Mouse (Mus musculus): ENCODE results near the gene Dhdh.

Gene Dhdh

GRCm38 (mm10) chr7:45454971-45455370 lies 33.6 kb downstream of the Dhdh start:
- no peak for DNase-seq (ENCODE audit: low read depth in 1 of 2, low spot score in 2 of 2)

DNA sequence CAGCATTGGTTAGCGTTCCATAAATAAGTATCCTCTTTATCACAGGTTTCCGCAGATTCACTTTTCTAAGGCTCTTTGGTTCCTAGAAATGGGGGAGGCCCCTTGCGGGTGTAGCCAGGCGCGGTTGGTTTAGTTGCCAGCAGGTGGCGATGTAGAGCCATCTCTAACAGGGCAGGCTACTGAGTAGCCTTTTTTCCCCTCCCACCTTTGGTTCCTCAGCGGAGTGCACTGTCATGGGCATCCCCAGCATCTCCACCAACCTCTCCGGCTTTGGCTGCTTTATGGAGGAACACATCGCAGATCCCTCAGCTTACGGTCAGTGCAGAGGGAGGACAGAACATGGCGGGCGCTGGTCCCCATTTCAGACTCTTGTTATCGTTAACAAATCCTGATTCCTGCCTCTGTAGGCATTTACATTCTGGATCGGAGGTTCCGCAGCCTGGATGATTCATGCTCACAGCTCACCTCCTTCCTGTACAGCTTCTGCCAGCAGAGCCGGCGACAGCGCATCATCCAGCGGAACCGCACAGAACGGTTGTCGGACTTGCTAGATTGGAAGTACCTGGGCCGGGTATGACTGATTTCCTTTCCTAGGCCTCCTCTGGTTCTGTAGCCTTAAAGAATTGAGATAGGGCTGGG lies 37.1 kb downstream of the Dhdh start:
- DNase-seq (ENCODE audit: low read depth in 1 of 2, low spot score in 2 of 2) = peak; percentile 56 to 83

DNA sequence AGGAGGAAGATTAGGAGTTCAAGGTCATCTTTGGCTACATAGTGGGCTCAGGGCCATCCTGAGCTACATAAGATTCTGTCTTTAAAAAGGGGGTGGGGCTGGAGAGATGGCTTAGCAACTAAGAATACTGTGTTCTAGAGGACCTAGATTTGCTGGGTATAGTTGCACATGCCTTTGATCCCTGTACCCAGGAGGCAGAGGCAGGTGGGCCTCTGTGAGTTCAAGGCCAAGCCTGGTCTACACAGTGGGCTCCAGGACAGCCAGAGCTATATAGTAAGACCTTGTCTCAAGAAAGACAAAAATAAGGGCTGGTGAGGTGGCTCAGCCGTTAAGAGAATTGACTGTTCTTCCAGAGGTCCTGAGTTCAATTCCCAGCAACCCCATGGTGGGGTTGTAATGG lies 38.6 kb downstream of the Dhdh start:
- DNase-seq (ENCODE audit: low read depth in 1 of 2, low spot score in 2 of 2) = no peak

GRCm38 (mm10) chr7:45447325-45447990 lies 41.1 kb downstream of the Dhdh start:
- no peak for DNase-seq (ENCODE audit: low read depth in 1 of 2, low spot score in 2 of 2)

GRCm38 (mm10) chr7:45446589-45446988 lies 42.0 kb downstream of the Dhdh start:
- DNase-seq (ENCODE audit: low read depth in 1 of 2, low spot score in 2 of 2) = no peak

DNA sequence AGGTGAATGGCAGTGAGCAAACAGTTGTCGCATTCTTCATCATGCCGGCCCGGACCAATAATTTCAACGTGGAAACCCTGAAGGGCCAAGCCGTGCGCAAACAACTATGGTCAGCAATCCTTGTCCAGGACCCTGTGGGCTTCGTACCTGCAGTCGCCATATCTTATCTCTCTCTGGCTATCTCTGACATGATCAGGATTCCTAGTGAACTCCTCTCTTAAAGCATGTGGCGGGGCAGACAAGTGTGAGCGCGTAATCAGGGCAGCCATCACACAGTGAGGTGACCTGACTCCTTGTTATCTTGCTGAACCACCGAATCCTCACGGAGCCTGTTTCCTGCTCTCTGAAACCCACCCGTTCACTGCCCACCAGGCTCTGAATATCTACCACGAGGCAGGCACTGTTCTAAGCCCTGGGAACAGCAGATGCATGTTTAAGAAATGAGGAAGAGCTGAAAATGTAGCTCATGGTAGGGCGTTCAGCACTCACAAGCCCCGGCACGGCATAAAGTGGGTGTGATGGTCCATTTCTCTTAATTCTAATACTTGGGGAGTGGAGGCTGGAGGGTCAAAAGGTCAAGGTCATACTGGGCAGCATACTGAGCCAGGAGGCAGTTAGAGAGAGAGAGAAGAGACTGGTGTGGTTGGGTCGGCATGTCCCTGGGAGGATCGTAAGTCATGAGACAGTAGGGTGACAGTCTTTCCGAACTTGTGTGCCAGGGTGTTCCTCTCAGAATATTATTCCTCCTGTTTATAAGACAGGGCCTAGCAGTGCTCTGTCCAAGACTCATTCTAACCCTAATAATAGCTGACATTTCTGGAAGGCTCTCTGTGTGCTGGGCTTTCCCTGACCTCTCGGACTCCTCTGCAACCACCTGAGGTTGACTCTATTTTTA lies 44.8 kb downstream of the Dhdh start:
- DNase-seq (ENCODE audit: low read depth in 1 of 2, low spot score in 2 of 2) = no peak

- DNase-seq (ENCODE audit: low read depth in 1 of 2, low spot score in 2 of 2) = no peak
Observed at GRCm38 (mm10) chr7:45437521-45438276, 50.9 kb downstream of the Dhdh start, which contains the start of gene Ruvbl2. Gene Ruvbl2 (minus strand): TSS chr7:45438096.

DNA sequence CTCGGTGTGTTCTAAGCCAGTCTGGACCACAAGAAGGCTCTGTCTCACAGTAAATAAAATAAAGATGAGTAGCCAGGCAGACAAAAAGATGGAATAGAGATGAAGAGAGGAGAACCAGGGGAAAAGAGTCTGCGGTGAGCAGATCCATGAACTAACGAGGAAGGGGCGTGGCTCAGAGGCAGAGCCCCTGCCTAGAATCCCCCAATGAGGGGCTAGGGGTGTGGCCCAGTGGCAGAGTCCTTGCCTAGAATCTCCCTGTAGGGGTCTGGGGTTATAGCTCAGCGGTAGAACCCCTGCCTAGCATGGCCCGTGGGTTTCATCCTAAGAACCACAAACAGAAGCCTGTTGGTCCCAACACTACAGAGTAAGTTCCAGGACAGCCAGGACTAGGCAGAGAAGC lies 51.6 kb downstream of the Dhdh start:
- DNase-seq (ENCODE audit: low read depth in 1 of 2, low spot score in 2 of 2) = no peak

- DNase-seq (ENCODE audit: low read depth in 1 of 2, low spot score in 2 of 2) = no peak
Observed at GRCm38 (mm10) chr7:45436444-45436843, 52.2 kb downstream of the Dhdh start.

DNA sequence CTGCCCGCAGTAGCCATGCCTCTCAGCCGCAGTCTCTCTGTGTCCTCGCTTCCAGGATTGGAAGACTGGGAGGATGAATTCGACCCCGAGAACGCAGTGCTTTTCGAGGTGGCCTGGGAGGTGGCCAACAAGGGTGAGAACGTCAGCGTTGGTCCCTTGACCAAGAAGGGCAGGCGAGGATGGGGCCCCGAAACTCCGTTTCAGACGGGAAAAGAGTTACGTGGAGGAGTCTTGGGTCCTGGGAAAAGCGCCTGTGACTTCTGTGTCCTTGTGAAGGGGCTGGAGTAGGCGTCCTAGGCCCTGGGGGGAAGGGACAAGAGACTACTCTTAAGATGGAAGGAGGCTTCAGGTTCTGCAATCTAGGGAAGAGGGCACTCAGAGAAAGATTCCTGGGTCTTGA lies 53.6 kb downstream of the Dhdh start:
- no peak for DNase-seq (ENCODE audit: low read depth in 1 of 2, low spot score in 2 of 2)

GRCm38 (mm10) chr7:45434203-45435015 lies 54.2 kb downstream of the Dhdh start, which contains the start of gene Gys1:
Gene Gys1 (plus strand): TSS chr7:45434844.
- peak; percentile 99 to 100 for DNase-seq (ENCODE audit: low read depth in 1 of 2, low spot score in 2 of 2)

DNA sequence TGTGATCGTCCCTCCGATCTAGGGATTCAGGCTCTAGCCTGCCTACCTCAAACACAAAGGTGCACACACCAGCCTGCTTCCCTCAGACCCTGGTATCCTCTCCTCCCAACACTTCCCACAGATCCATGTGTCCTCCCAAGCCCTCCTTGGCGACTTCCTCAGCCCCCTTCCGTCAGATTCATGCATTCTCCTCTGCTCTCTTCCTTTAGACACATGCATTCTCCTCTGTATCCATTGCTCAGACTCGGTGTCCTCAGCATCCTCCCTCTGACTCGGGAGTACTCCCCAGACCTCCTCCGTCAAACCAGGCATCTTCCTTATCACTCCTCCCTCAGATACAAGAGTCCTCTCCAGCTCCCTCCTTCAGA lies 54.8 kb downstream of the Dhdh start:
- no peak for DNase-seq (ENCODE audit: low read depth in 1 of 2, low spot score in 2 of 2)

GRCm38 (mm10) chr7:45426556-45426955 lies 62.0 kb downstream of the Dhdh start:
- DNase-seq (ENCODE audit: low read depth in 1 of 2, low spot score in 2 of 2) = no peak

DNA sequence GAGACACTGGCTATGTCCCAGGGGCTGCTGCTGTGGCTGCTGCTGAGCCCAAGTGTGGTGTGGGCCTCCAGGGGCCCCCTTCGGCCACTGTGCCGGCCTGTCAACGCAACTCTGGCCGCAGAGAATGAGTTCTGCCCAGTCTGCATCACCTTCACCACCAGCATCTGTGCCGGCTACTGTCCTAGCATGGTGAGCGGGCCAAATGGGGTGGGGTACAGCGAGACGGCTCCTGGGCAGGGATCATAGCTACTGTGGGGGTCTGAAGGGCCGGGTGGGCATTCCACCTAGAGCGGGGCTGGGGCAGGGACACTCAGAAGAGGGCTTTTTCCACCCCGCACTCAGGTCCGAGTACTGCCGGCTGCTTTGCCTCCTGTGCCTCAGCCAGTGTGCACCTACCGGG lies 67.4 kb downstream of the Dhdh start:
- DNase-seq (ENCODE audit: low read depth in 1 of 2, low spot score in 2 of 2) = no peak
